In genomic region chr2:167462954-167463353, GRCm38 (mm10) we compare ENCODE assay signal across 9 mouse cellular contexts. TPM values are rescaled to one million over a fixed set of nuclear protein-coding genes. Genes with fewer than 3 reads are reported as not detected.
DNase-seq lines count a peak whose midpoint lies in the region; ATAC-seq and TF ChIP-seq lines count a peak whose summit lies in the region.
"Had no signal": no experiment of that assay in that cellular context is flagged by ENCODE, and none has a peak within 500 bp of the region (broad histone marks: within the 10 kb centered on the region; RNA-seq: fewer than 3 reads in every experiment).

No protein-coding gene starts in this region.

- TF ChIP-seq POLR2A in small intestine, adult 2 months (IDR thresholded peaks at IDR 0.05; ENCODE audit: low read depth, low read length) = no peak

- WGBS in midbrain, embryonic 11.5 days = 57% methylated on average over 6 of the region's 6 CpGs
- WGBS in midbrain, embryonic 15.5 days = 63% methylated on average over 6 of the region's 6 CpGs
- 64% methylated on average over 6 of the region's 6 CpGs for WGBS in forebrain, embryonic 14.5 days
- 50% methylated on average over 6 of the region's 6 CpGs for WGBS in intestine, embryonic 14.5 days
- 65% methylated on average over 6 of the region's 6 CpGs for WGBS in liver, postnatal 0 days (ENCODE audit: insufficient replicate concordance)
- WGBS in small intestine, adult 2 months = 51% methylated on average over 6 of the region's 6 CpGs

- TF ChIP-seq EP300 in liver, postnatal 0 days (IDR thresholded peaks at IDR 0.05; ENCODE audit: low read depth) = no peak

- peak; percentile 90 for DNase-seq in midbrain, embryonic 11.5 days (ENCODE audit: low spot score, missing footprints)
- peak; percentile 86 for DNase-seq in brain, adult 2 months (ENCODE audit: low read depth, low spot score)
- peak; percentile 53 for DNase-seq in forebrain, embryonic 14.5 days (ENCODE audit: low spot score)
- DNase-seq in intestine, embryonic 14.5 days (ENCODE audit: low spot score) = peak; percentile 69
- peak; percentile 77 for DNase-seq in liver, postnatal 0 days

- H3K9ac ChIP-seq in midbrain, embryonic 11.5 days (ENCODE audit: low read length) = no peak overlapping the region
- no peak overlapping the region for H3K9ac ChIP-seq in midbrain, embryonic 15.5 days
- no peak overlapping the region for H3K9ac ChIP-seq in forebrain, embryonic 14.5 days (ENCODE audit: low read length)
- no peak overlapping the region for H3K9ac ChIP-seq in intestine, embryonic 14.5 days (ENCODE audit: low read length)
- H3K9ac ChIP-seq in liver, postnatal 0 days (replicated peaks) = no peak overlapping the region

- peak; percentile 55; the same call in 1 of the 2 replicates for ATAC-seq in midbrain, embryonic 11.5 days (ENCODE audit: low FRiP score)
- ATAC-seq in midbrain, embryonic 15.5 days (replicated peaks) = no peak
- no peak for ATAC-seq in forebrain, embryonic 14.5 days
- ATAC-seq in intestine, embryonic 14.5 days (replicated peaks; ENCODE audit: low FRiP score, low TSS enrichment, low read depth) = peak; percentile 66
- ATAC-seq in liver, postnatal 0 days = peak; percentile 65; the same call in 1 of the 2 replicates
- no peak for ATAC-seq in inflammation-experienced regulatory T-cells, adult 6 months

- no peak overlapping the region for H3K27ac ChIP-seq in midbrain, embryonic 11.5 days (ENCODE audit: low read depth, low read length)
- no peak overlapping the region for H3K27ac ChIP-seq in midbrain, embryonic 15.5 days
- H3K27ac ChIP-seq in forebrain, embryonic 14.5 days (ENCODE audit: low read depth, low read length) = no peak overlapping the region
- no peak overlapping the region for H3K27ac ChIP-seq in intestine, embryonic 14.5 days (ENCODE audit: low read depth)
- H3K27ac ChIP-seq in liver, postnatal 0 days (ENCODE audit: low read depth) = no peak overlapping the region
- peak overlapping the region; percentile 28 for H3K27ac ChIP-seq in small intestine, adult 2 months (ENCODE audit: insufficient read depth, low read depth, low read length)

- no peak overlapping the region for H3K4me2 ChIP-seq in midbrain, embryonic 11.5 days
- no peak overlapping the region for H3K4me2 ChIP-seq in midbrain, embryonic 15.5 days
- no peak overlapping the region for H3K4me2 ChIP-seq in forebrain, embryonic 14.5 days (ENCODE audit: low read length)
- no peak overlapping the region for H3K4me2 ChIP-seq in intestine, embryonic 14.5 days (ENCODE audit: low read length)
- H3K4me2 ChIP-seq in liver, postnatal 0 days (ENCODE audit: low read depth, low read length) = no peak overlapping the region

- no peaks in the 10 kb centered on the region for H3K9me3 ChIP-seq in midbrain, embryonic 11.5 days (ENCODE audit: control insufficient read depth, low read length)
- no peaks in the 10 kb centered on the region for H3K9me3 ChIP-seq in midbrain, embryonic 15.5 days
- H3K9me3 ChIP-seq in forebrain, embryonic 14.5 days (replicated peaks; ENCODE audit: control insufficient read depth, low read length) = no peaks in the 10 kb centered on the region
- no peaks in the 10 kb centered on the region for H3K9me3 ChIP-seq in intestine, embryonic 14.5 days (ENCODE audit: control insufficient read depth, low read length)
- no peaks in the 10 kb centered on the region for H3K9me3 ChIP-seq in liver, postnatal 0 days (ENCODE audit: low read length)

- peaks cover 7% of the 10 kb centered on the region for H3K36me3 ChIP-seq in midbrain, embryonic 11.5 days (ENCODE audit: control insufficient read depth, insufficient read depth, low read length)
- peaks cover 14% of the 10 kb centered on the region for H3K36me3 ChIP-seq in midbrain, embryonic 15.5 days (replicated peaks)
- peaks cover 62% of the 10 kb centered on the region for H3K36me3 ChIP-seq in forebrain, embryonic 14.5 days (ENCODE audit: control insufficient read depth, insufficient read depth, low read length)
- H3K36me3 ChIP-seq in intestine, embryonic 14.5 days (ENCODE audit: control insufficient read depth, insufficient read depth, low read length) = peaks cover 66% of the 10 kb centered on the region
- H3K36me3 ChIP-seq in liver, postnatal 0 days (replicated peaks; ENCODE audit: insufficient read depth, low read length) = peaks cover 42% of the 10 kb centered on the region
- H3K36me3 ChIP-seq in small intestine, adult 2 months (ENCODE audit: control insufficient read depth, insufficient read depth, low read length) = peaks cover 25% of the 10 kb centered on the region

- H3K27me3 ChIP-seq in midbrain, embryonic 11.5 days (ENCODE audit: control insufficient read depth, insufficient read depth, low read length) = no peaks in the 10 kb centered on the region
- no peaks in the 10 kb centered on the region for H3K27me3 ChIP-seq in midbrain, embryonic 15.5 days (replicated peaks)
- no peaks in the 10 kb centered on the region for H3K27me3 ChIP-seq in forebrain, embryonic 14.5 days (replicated peaks; ENCODE audit: control insufficient read depth, insufficient read depth, low read length)
- H3K27me3 ChIP-seq in intestine, embryonic 14.5 days (replicated peaks; ENCODE audit: control insufficient read depth, insufficient read depth, low read length) = no peaks in the 10 kb centered on the region
- no peaks in the 10 kb centered on the region for H3K27me3 ChIP-seq in liver, postnatal 0 days (ENCODE audit: insufficient read depth, low read length)
- no peaks in the 10 kb centered on the region for H3K27me3 ChIP-seq in small intestine, adult 2 months (ENCODE audit: control insufficient read depth, insufficient read depth, low read length)

- no peak overlapping the region for H3K4me3 ChIP-seq in midbrain, embryonic 11.5 days (ENCODE audit: low read depth, low read length)
- H3K4me3 ChIP-seq in midbrain, embryonic 15.5 days = no peak overlapping the region
- H3K4me3 ChIP-seq in forebrain, embryonic 14.5 days (ENCODE audit: low read depth, low read length) = no peak overlapping the region
- H3K4me3 ChIP-seq in intestine, embryonic 14.5 days (ENCODE audit: low read depth, low read length) = no peak overlapping the region
- H3K4me3 ChIP-seq in liver, postnatal 0 days (ENCODE audit: low read depth, low read length) = no peak overlapping the region
- H3K4me3 ChIP-seq in small intestine, adult 2 months (ENCODE audit: low read depth, low read length) = no peak overlapping the region
- H3K4me3 ChIP-seq: erythroblast, embryonic 14.5 days had no signal

- no peaks in the 10 kb centered on the region for H3K4me1 ChIP-seq in midbrain, embryonic 11.5 days (ENCODE audit: control insufficient read depth, insufficient read depth, low read length)
- no peaks in the 10 kb centered on the region for H3K4me1 ChIP-seq in midbrain, embryonic 15.5 days
- H3K4me1 ChIP-seq in forebrain, embryonic 14.5 days (ENCODE audit: control insufficient read depth, insufficient read depth, low read length) = no peaks in the 10 kb centered on the region
- no peaks in the 10 kb centered on the region for H3K4me1 ChIP-seq in intestine, embryonic 14.5 days (replicated peaks; ENCODE audit: control insufficient read depth, insufficient read depth, low read length)
- no peaks in the 10 kb centered on the region for H3K4me1 ChIP-seq in liver, postnatal 0 days (ENCODE audit: insufficient read depth)
- peaks cover 8% of the 10 kb centered on the region for H3K4me1 ChIP-seq in small intestine, adult 2 months (ENCODE audit: control insufficient read depth, insufficient read depth, insufficient read length, low read length)

- TF ChIP-seq CTCF in liver, postnatal 0 days (IDR thresholded peaks at IDR 0.05; ENCODE audit: low read depth) = peak; percentile 96
- TF ChIP-seq CTCF in small intestine, adult 2 months (IDR thresholded peaks at IDR 0.05; ENCODE audit: extremely low read depth, insufficient read length, insufficient replicate concordance, low read depth, low read length) = peak; percentile 91; the same call in 1 of the 2 replicates

RNA-seq across cellular contexts. Expression of gene Rnf114, which starts 29.5 kb away (rescaled TPM):
- polyA plus RNA-seq in midbrain, embryonic 11.5 days (2014; fragmentation: Nextera tagmentation; extraction: Ambion mirVana) = 140 and 150 TPM in 2 replicates
- 131 and 140 TPM in 2 replicates for polyA plus RNA-seq in midbrain, embryonic 15.5 days (2015; fragmentation: Nextera tagmentation; extraction: Ambion mirVana)
- polyA plus RNA-seq in forebrain, embryonic 14.5 days (2014; fragmentation: Nextera tagmentation; extraction: Ambion mirVana) = 150 and 151 TPM in 2 replicates
- 82.8 and 85.0 TPM in 2 replicates for polyA plus RNA-seq in intestine, embryonic 14.5 days (2014; fragmentation: Nextera tagmentation; extraction: Ambion mirVana)
- polyA plus RNA-seq in liver, postnatal 0 days (2015; fragmentation: Nextera tagmentation; extraction: Ambion mirVana) = 39.5 and 44.0 TPM in 2 replicates
- 50.5 and 116 TPM in 2 replicates for polyA plus RNA-seq in small intestine, adult 2 months (2012; rRNA removed)
- 100 to 1,000 TPM; 145 to 194 (median 193) TPM for polyA plus RNA-seq in inflammation-experienced regulatory T-cells, adult 6 months (2017; shearing (Covaris generic))

RNA-seq across cellular contexts. Expression of gene Spata2, which starts 29.7 kb away (rescaled TPM):
- 15.6 and 15.8 TPM in 2 replicates for polyA plus RNA-seq in midbrain, embryonic 11.5 days (2014; fragmentation: Nextera tagmentation; extraction: Ambion mirVana)
- 34.3 and 34.7 TPM in 2 replicates for polyA plus RNA-seq in midbrain, embryonic 15.5 days (2015; fragmentation: Nextera tagmentation; extraction: Ambion mirVana)
- polyA plus RNA-seq in forebrain, embryonic 14.5 days (2014; fragmentation: Nextera tagmentation; extraction: Ambion mirVana) = 22.1 and 32.1 TPM in 2 replicates
- 13.9 and 15.1 TPM in 2 replicates for polyA plus RNA-seq in intestine, embryonic 14.5 days (2014; fragmentation: Nextera tagmentation; extraction: Ambion mirVana)
- polyA plus RNA-seq in liver, postnatal 0 days (2015; fragmentation: Nextera tagmentation; extraction: Ambion mirVana) = 4.7 and 4.9 TPM in 2 replicates
- polyA plus RNA-seq in small intestine, adult 2 months (2012; rRNA removed) = 25.4 and 54.9 TPM in 2 replicates
- 10 to 100 TPM in 2 of 3 experiments, 1 to 10 TPM in 1; 9.6 to 16.5 (median 12.2) TPM for polyA plus RNA-seq in inflammation-experienced regulatory T-cells, adult 6 months (2017; shearing (Covaris generic))

RNA-seq across cellular contexts. Expression of gene Slc9a8, which starts 41.4 kb away (rescaled TPM):
- polyA plus RNA-seq in midbrain, embryonic 11.5 days (2014; fragmentation: Nextera tagmentation; extraction: Ambion mirVana) = 15.1 and 17.2 TPM in 2 replicates
- 20.2 and 23.2 TPM in 2 replicates for polyA plus RNA-seq in midbrain, embryonic 15.5 days (2015; fragmentation: Nextera tagmentation; extraction: Ambion mirVana)
- polyA plus RNA-seq in forebrain, embryonic 14.5 days (2014; fragmentation: Nextera tagmentation; extraction: Ambion mirVana) = 13.8 and 15.9 TPM in 2 replicates
- polyA plus RNA-seq in intestine, embryonic 14.5 days (2014; fragmentation: Nextera tagmentation; extraction: Ambion mirVana) = 21.0 and 23.2 TPM in 2 replicates
- polyA plus RNA-seq in liver, postnatal 0 days (2015; fragmentation: Nextera tagmentation; extraction: Ambion mirVana) = 7.5 and 9.3 TPM in 2 replicates
- 19.8 and 34.8 TPM in 2 replicates for polyA plus RNA-seq in small intestine, adult 2 months (2012; rRNA removed)
- 10 to 100 TPM; 28.6 to 62.5 (median 41.6) TPM for polyA plus RNA-seq in inflammation-experienced regulatory T-cells, adult 6 months (2017; shearing (Covaris generic))

Comparison
In these comparisons a context has a peak if more than half of its experiments do, and no peak if none do; other contexts are left out.
1. ATAC-seq: peak in midbrain, embryonic 11.5 days (single experiment), intestine, embryonic 14.5 days (single experiment) and liver, postnatal 0 days (single experiment); none in midbrain, embryonic 15.5 days (single experiment), forebrain, embryonic 14.5 days (single experiment) and inflammation-experienced regulatory T-cells, adult 6 months (single experiment).
2. Peak in every context shown above with its lines, with median percentiles within 50 percentile points of each other: DNase-seq.